Mouse (Mus musculus) neutrophil, adult 59 days (primary cell): ENCODE results near the gene Hrg. TPM values are rescaled to one million over a fixed set of nuclear protein-coding genes. Genes with fewer than 3 reads are reported as not detected.

ENCODE experiments used
- total RNA-seq, 2 experiments: library from RNA; stranded (reverse); gene quantifications; 1 replicate in 1 of 2; 2 replicates in 1 of 2; pipeline ENCODE4 v1.2.4; 2023

The Hrg gene
- not detected for total RNA-seq

GRCm38 (mm10) chr16:22950840-22951395 is at the start of gene Hrg:
TSS of gene Hrg (plus strand) at chr16:22951072.

GRCm38 (mm10) chr16:22918034-22918433 is 32.8 kb upstream of the Hrg start, which contains the start of gene Fetub:
TSS of gene Fetub (plus strand) at chr16:22918334.

Other genes with a start within 250 kb of the Hrg start
- gene Crygs, start 139.5 kb upstream of the Hrg start, total RNA-seq, result not detected
- 10 to 100 TPM in 1 of 2 experiments, 1 to 10 TPM in 1; 9.2 to 13.3 TPM for gene Tbccd1, start 93.4 kb upstream of the Hrg start, total RNA-seq
- gene Dnajb11, start 93.2 kb upstream of the Hrg start, total RNA-seq, result 10 to 100 TPM; 46.5 to 49.4 TPM
- gene Ahsg, start 59.8 kb upstream of the Hrg start, total RNA-seq, result not detected
- under 1 TPM in 1 of 2 experiments, not detected in 1; 0.62 TPM for gene Fetub, start 32.7 kb upstream of the Hrg start, total RNA-seq
- not detected for gene Kng2, start 78.4 kb downstream of the Hrg start, total RNA-seq
- not detected for gene Kng1, start 106.8 kb downstream of the Hrg start, total RNA-seq
- 100 to 1,000 TPM; 406 to 422 TPM for gene Eif4a2, start 156.4 kb downstream of the Hrg start, total RNA-seq
- 10 to 100 TPM; 15.6 to 18.5 TPM for gene Rfc4, start 176.7 kb downstream of the Hrg start, total RNA-seq
- gene Adipoq, start 195.5 kb downstream of the Hrg start, total RNA-seq, result 1 to 10 TPM in 1 of 2 experiments, under 1 TPM in 1; 0.53 to 1.1 TPM